Mouse (Mus musculus) brain, embryonic 14.5 days (tissue): ENCODE data around the gene Vstm5. TPM values are rescaled to one million over a fixed set of nuclear protein-coding genes. Genes with fewer than 3 reads are reported as not detected.
"Not testable (repeated sequence)": the region's sequence is repeated elsewhere in the genome, so short reads cannot be mapped to it uniquely, and the experiment has no call there.

Experiments used
- DNase-seq: peaks from one replicate; pipeline ENCODE4 v3.0.0-alpha.2; 2011; ENCODE audit warnings: low read depth
- CTCF ChIP-seq: fragments of 200-500 bp; IDR thresholded peaks from 2 replicates; pipeline ENCODE4 v1.5.1; 2012; ENCODE audit warnings: inconsistent platforms, mild to moderate bottlenecking, moderate library complexity, borderline replicate concordance; ENCODE audit not compliant: insufficient read depth, insufficient read length; ENCODE audit errors: extremely low read depth
- POLR2A ChIP-seq: fragments of 200-500 bp; IDR thresholded peaks from 2 replicates; pipeline ENCODE4 v1.6.1; 2012; ENCODE audit warnings: mild to moderate bottlenecking, inconsistent platforms, borderline replicate concordance; ENCODE audit not compliant: poor library complexity, insufficient read depth, insufficient read length, severe bottlenecking; ENCODE audit errors: extremely low read depth
- polyA plus RNA-seq: library from polyadenylated mRNA; depleted of rRNA; stranded (reverse); fragments of >200 nt; gene quantifications from 2 replicates; pipeline ENCODE4 v1.2.3, GENCODE M21; 2012; rRNA removed

Gene Vstm5
- polyA plus RNA-seq, 1 experiment: 17.0 TPM

GRCm38 (mm10) chr9:15298451-15298850 lies 59.6 kb downstream of the Vstm5 start:
- TF ChIP-seq CTCF (no peak), POLR2A (no peak)
- no peak for DNase-seq

GRCm38 (mm10) chr9:15300056-15300455 lies 61.2 kb downstream of the Vstm5 start:
- TF ChIP-seq POLR2A (no peak), CTCF (no peak)

GRCm38 (mm10) chr9:15301399-15301798 lies 62.6 kb downstream of the Vstm5 start:
- DNase-seq: peak; percentile 53
- TF ChIP-seq CTCF (no peak), POLR2A (no peak)

More at GRCm38 (mm10) chr9:15300056-15300455, 61.2 kb downstream of the Vstm5 start:
- no peak for DNase-seq

- not testable (repeated sequence) for DNase-seq
These were observed 63.2 kb downstream of the Vstm5 start for GRCm38 (mm10) chr9:15302006-15302405.

- TF ChIP-seq POLR2A: no peak
- no peak for TF ChIP-seq CTCF
- DNase-seq: no peak
These were observed 64.0 kb downstream of the Vstm5 start for GRCm38 (mm10) chr9:15302881-15303280.

- TF ChIP-seq CTCF: no peak
- TF ChIP-seq POLR2A: peak; percentile 76
- peak; percentile 97 for DNase-seq
These were observed 66.9 kb downstream of the Vstm5 start, which contains the start of gene Taf1d for GRCm38 (mm10) chr9:15305503-15306397. Gene Taf1d, plus strand, starts transcription at chr9:15306214.

- peak; percentile 18 for DNase-seq
- TF ChIP-seq CTCF (no peak), POLR2A (no peak)
These were observed 67.7 kb downstream of the Vstm5 start, which contains the start of gene 4931406C07Rik for GRCm38 (mm10) chr9:15306398-15307119. Gene 4931406C07Rik, minus strand, starts transcription at chr9:15306448.

- no peak for DNase-seq
- no peak for TF ChIP-seq CTCF
These were observed 68.4 kb downstream of the Vstm5 start for GRCm38 (mm10) chr9:15307257-15307656.

GRCm38 (mm10) chr9:15308254-15308653 lies 69.4 kb downstream of the Vstm5 start:
- no peak for DNase-seq
- no peak for TF ChIP-seq POLR2A

Other genes starting within 250 kb of the Vstm5 start
- 177 and 179 TPM in 2 replicates for gene Panx1, start 193.6 kb upstream of the Vstm5 start, polyA plus RNA-seq
- 0.01 TPM in 1 of 2 replicates, not detected in the other for gene Hephl1, start 126.9 kb upstream of the Vstm5 start, polyA plus RNA-seq
- 46.2 and 62.8 TPM in 2 replicates for gene Med17, start 40.9 kb downstream of the Vstm5 start, polyA plus RNA-seq
- gene Taf1d, start 67.2 kb downstream of the Vstm5 start, polyA plus RNA-seq: 52.9 and 59.4 TPM in 2 replicates
- 19.3 and 22.8 TPM in 2 replicates for gene 4931406C07Rik, start 67.4 kb downstream of the Vstm5 start, polyA plus RNA-seq
- gene Cep295, start 118.7 kb downstream of the Vstm5 start, polyA plus RNA-seq: 24.1 and 27.9 TPM in 2 replicates